ENCODE assay signal across 8 mouse cellular contexts in genomic region chr16:37012336-37012735, GRCm38 (mm10). TPM values are rescaled to one million over a fixed set of nuclear protein-coding genes. Genes with fewer than 3 reads are reported as not detected.
DNase-seq lines count a peak whose midpoint lies in the region; ATAC-seq and TF ChIP-seq lines count a peak whose summit lies in the region.

No protein-coding gene starts in this region.

- DNase-seq in thymus, adult 2 months, result no peak
- no peak for DNase-seq in thymus, postnatal 14 days
- no peak for DNase-seq in stomach, postnatal 0 days (ENCODE audit: low spot score)
- DNase-seq in cerebellum, adult 18-20 months, result no peak
- DNase-seq in left cerebral cortex, adult 8-10 months (ENCODE audit: low spot score in 2 of 2), result no peak

- WGBS in thymus, adult 2 months, result 66% methylated on average over 5 of the region's 5 CpGs
- 64% methylated on average over 5 of the region's 5 CpGs for WGBS in forebrain, embryonic 12.5 days
- WGBS in liver, embryonic 12.5 days (ENCODE audit: insufficient replicate concordance), result 24% methylated on average over 5 of the region's 5 CpGs
- WGBS in stomach, postnatal 0 days, result 40% methylated on average over 5 of the region's 5 CpGs

- H3K9ac ChIP-seq in forebrain, embryonic 12.5 days, result peak overlapping the region; percentile 80
- peak overlapping the region; percentile 93 for H3K9ac ChIP-seq in liver, embryonic 12.5 days
- H3K9ac ChIP-seq in stomach, postnatal 0 days (ENCODE audit: low read length), result no peak overlapping the region

- no peak for TF ChIP-seq EP300 in stomach, postnatal 0 days (optimal IDR thresholded peaks at IDR 0.05)

- TF ChIP-seq CTCF in thymus, adult 2 months (IDR thresholded peaks at IDR 0.05; ENCODE audit: borderline replicate concordance, control insufficient read depth, extremely low read depth, insufficient read depth, low read length, poor library complexity), result no peak
- TF ChIP-seq CTCF in stomach, postnatal 0 days (IDR thresholded peaks at IDR 0.05; ENCODE audit: low read depth), result no peak

- H3K4me1 ChIP-seq in thymus, adult 2 months (replicated peaks; ENCODE audit: control insufficient read depth, insufficient read depth, low read length), result peaks cover 7% of the 10 kb centered on the region
- H3K4me1 ChIP-seq in forebrain, embryonic 12.5 days, result peaks cover 13% of the 10 kb centered on the region
- H3K4me1 ChIP-seq in liver, embryonic 12.5 days, result peaks cover 34% of the 10 kb centered on the region
- no peaks in the 10 kb centered on the region for H3K4me1 ChIP-seq in stomach, postnatal 0 days (replicated peaks; ENCODE audit: control insufficient read depth, insufficient read depth)

- peak overlapping the region; percentile 84 for H3K4me3 ChIP-seq in thymus, adult 2 months (ENCODE audit: control insufficient read depth, insufficient read depth, low read length)
- H3K4me3 ChIP-seq in forebrain, embryonic 12.5 days (replicated peaks), result peak overlapping the region; percentile 76
- H3K4me3 ChIP-seq in liver, embryonic 12.5 days, result peak overlapping the region; percentile 99
- peak overlapping the region; percentile 70 for H3K4me3 ChIP-seq in stomach, postnatal 0 days (ENCODE audit: low read depth, low read length)

- H3K9me3 ChIP-seq in forebrain, embryonic 12.5 days, result no peaks in the 10 kb centered on the region
- H3K9me3 ChIP-seq in liver, embryonic 12.5 days (replicated peaks), result no peaks in the 10 kb centered on the region
- no peaks in the 10 kb centered on the region for H3K9me3 ChIP-seq in stomach, postnatal 0 days (ENCODE audit: control insufficient read depth, low read length)

- H3K4me2 ChIP-seq in forebrain, embryonic 12.5 days, result peak overlapping the region; percentile 88
- peak overlapping the region; percentile 82 for H3K4me2 ChIP-seq in liver, embryonic 12.5 days
- H3K4me2 ChIP-seq in stomach, postnatal 0 days (replicated peaks; ENCODE audit: low read depth), result peak overlapping the region; percentile 95

- H3K36me3 ChIP-seq in thymus, adult 2 months (ENCODE audit: control insufficient read depth, insufficient read depth, low read length), result no peaks in the 10 kb centered on the region; the same call in 1 of the 2 replicates
- no peaks in the 10 kb centered on the region for H3K36me3 ChIP-seq in forebrain, embryonic 12.5 days (replicated peaks)
- H3K36me3 ChIP-seq in liver, embryonic 12.5 days, result peaks cover 29% of the 10 kb centered on the region
- no peaks in the 10 kb centered on the region for H3K36me3 ChIP-seq in stomach, postnatal 0 days (ENCODE audit: control insufficient read depth, insufficient read depth, low read length)

- no peak for TF ChIP-seq POLR2A in thymus, adult 2 months (IDR thresholded peaks at IDR 0.05; ENCODE audit: control insufficient read depth, extremely low read depth, insufficient read depth, low read length, poor library complexity)

- no peak overlapping the region for H3K27ac ChIP-seq in thymus, adult 2 months (ENCODE audit: control insufficient read depth, insufficient read depth, low read length)
- H3K27ac ChIP-seq in forebrain, embryonic 12.5 days, result no peak overlapping the region
- H3K27ac ChIP-seq in liver, embryonic 12.5 days, result peak overlapping the region; percentile 78
- no peak overlapping the region for H3K27ac ChIP-seq in stomach, postnatal 0 days (replicated peaks)

- no peaks in the 10 kb centered on the region for H3K27me3 ChIP-seq in thymus, adult 2 months (ENCODE audit: control insufficient read depth, insufficient read depth, low read length)
- no peaks in the 10 kb centered on the region for H3K27me3 ChIP-seq in forebrain, embryonic 12.5 days
- no peaks in the 10 kb centered on the region for H3K27me3 ChIP-seq in liver, embryonic 12.5 days (replicated peaks)
- no peaks in the 10 kb centered on the region for H3K27me3 ChIP-seq in stomach, postnatal 0 days (ENCODE audit: control insufficient read depth, insufficient read depth, low read length)

- ATAC-seq in forebrain, embryonic 12.5 days (ENCODE audit: low FRiP score), result no peak
- ATAC-seq in liver, embryonic 12.5 days, result peak; percentile 53
- no peak for ATAC-seq in stomach, postnatal 0 days (ENCODE audit: low FRiP score, low TSS enrichment)
- no peak for ATAC-seq in inflammation-experienced regulatory T-cells, adult 6 months

RNA-seq across cellular contexts. Expression of gene Polq, which starts 0.8 kb away (rescaled TPM):
- polyA plus RNA-seq in thymus, adult 2 months (2012; rRNA removed), result 2.3 and 2.5 TPM in 2 replicates
- 12.9 and 15.5 TPM in 2 replicates for polyA plus RNA-seq in forebrain, embryonic 12.5 days (2016; fragmentation: Nextera tagmentation; extraction: Ambion mirVana)
- polyA plus RNA-seq in liver, embryonic 12.5 days (2016; fragmentation: Nextera tagmentation; extraction: Ambion mirVana), result 14.9 and 15.2 TPM in 2 replicates
- 0.87 and 1.1 TPM in 2 replicates for polyA plus RNA-seq in stomach, postnatal 0 days (2015; fragmentation: Nextera tagmentation; extraction: Ambion mirVana)
- polyA plus RNA-seq in inflammation-experienced regulatory T-cells, adult 6 months (2017; shearing (Covaris generic)), result 1 to 10 TPM; 2.6 to 6.8 (median 3.4) TPM
- 1 to 10 TPM; 1.1 to 2.6 (median 1.2) TPM for total RNA-seq in left cerebral cortex, adult 8-10 months (2022)

RNA-seq across cellular contexts. Expression of gene Fbxo40, which starts 22.1 kb away (rescaled TPM):
- polyA plus RNA-seq in thymus, adult 2 months (2012; rRNA removed), result 0.96 and 2.3 TPM in 2 replicates
- 0.22 TPM in 1 of 2 replicates, not detected in the other for polyA plus RNA-seq in forebrain, embryonic 12.5 days (2016; fragmentation: Nextera tagmentation; extraction: Ambion mirVana)
- polyA plus RNA-seq in liver, embryonic 12.5 days (2016; fragmentation: Nextera tagmentation; extraction: Ambion mirVana), result 0.04 and 0.05 TPM in 2 replicates
- 0.07 TPM in 1 of 2 replicates, not detected in the other for polyA plus RNA-seq in stomach, postnatal 0 days (2015; fragmentation: Nextera tagmentation; extraction: Ambion mirVana)
- under 1 TPM; 0.40 to 0.55 (median 0.45) TPM for polyA plus RNA-seq in inflammation-experienced regulatory T-cells, adult 6 months (2017; shearing (Covaris generic))
- under 1 TPM; 0.11 to 0.39 (median 0.32) TPM for total RNA-seq in left cerebral cortex, adult 8-10 months (2022)
